Mouse (Mus musculus): ENCODE data around the gene Triobp. TPM values are rescaled to one million over a fixed set of nuclear protein-coding genes. Genes with fewer than 3 reads are reported as not detected.
A peak's percentile ranks its signal among the peaks of the same experiment; 100 is the strongest.

The Triobp gene
- polyA plus RNA-seq, 1 experiment from 2014 or later: 38.7 TPM

DNA sequence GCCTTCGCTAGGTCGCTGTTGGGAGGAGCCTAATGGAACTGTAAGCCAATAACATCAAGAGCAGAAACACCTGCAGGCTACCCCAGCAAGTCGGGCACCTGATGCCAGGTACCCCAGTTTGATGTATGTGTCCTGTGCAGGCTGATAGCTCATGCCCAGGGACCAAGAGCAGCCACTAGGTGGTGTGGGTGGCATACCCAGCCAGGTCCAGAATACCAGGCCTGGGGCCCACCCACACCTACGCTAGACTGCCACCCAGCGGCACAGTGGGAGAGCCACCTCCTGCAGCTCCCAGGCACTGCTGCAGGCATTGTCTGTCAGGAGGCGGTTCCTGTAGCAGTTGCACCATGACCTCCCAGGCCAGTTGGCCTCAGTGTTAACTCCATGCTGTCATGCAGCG is 91.3 kb downstream of the Triobp start:
- no peak overlapping the region for H3K4me2 ChIP-seq
- peaks cover 44% of the 10 kb centered on the region for H3K4me1 ChIP-seq
- peaks cover 38% of the 10 kb centered on the region for H3K36me3 ChIP-seq
- no peak overlapping the region for H3K4me3 ChIP-seq
- H3K9ac ChIP-seq: 0 out of 2 replicates have a peak overlapping the region, but pooled peaks have one; percentile 16
- no peaks in the 10 kb centered on the region for H3K9me3 ChIP-seq
- no peak overlapping the region for H3K27ac ChIP-seq
- H3K27me3 ChIP-seq: peaks cover 41% of the 10 kb centered on the region
- WGBS: 13% methylated on average over 7 of the region's 7 CpGs
- peak; percentile 40; the same call in 1 of the 2 replicates for ATAC-seq (ENCODE audit: insufficient number of reproducible peaks, insufficient read depth, low FRiP score, low TSS enrichment, low read depth)

DNA sequence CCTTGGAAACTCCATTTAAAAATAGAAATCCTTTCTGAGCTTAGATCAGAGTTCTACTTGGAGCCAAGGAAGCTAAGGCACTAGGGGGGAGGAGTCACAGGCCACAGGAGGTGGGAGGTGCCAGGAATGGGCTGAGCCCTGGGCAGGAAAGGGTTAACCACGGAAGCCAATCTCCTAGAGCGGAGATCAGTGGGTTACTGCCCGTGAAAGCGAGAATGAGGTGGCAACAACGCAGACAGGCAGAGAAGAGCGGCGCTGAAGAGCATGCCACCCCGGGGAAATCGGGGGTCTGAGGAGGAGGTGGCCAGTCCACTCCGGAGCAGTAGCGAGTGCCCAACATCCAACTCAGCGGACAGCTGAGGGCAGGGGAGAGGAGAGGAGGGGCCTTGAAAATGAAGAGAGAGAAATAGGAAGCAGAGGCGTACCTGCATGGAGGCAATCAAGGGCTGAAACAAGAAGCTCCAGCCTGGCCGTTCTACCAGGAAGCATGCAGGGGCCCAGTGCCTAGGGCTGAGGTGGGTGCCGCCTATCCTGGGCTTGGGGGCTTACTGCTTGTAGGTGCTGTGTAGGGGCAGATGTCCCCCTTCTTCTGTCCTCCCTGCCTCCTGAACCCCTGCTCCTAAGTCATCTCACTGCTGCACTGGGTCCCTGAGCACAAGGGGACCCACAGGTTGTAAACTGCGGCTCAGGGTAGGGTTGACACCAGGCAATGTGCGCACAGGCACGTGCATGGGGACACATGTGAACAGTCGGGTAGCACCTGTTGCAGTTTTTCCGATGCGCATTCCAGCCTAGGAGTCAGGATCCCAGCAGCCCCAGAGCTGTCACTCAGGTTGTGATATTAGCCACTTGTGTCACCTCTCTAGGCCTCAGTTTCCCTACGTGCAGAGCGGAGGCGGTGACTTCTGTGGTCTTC is 93.2 kb downstream of the Triobp start:
- ATAC-seq (ENCODE audit: insufficient number of reproducible peaks, insufficient read depth, low FRiP score, low TSS enrichment, low read depth): no peak
- H3K9ac ChIP-seq: peak overlapping the region; percentile 61
- peaks cover 44% of the 10 kb centered on the region for H3K4me1 ChIP-seq
- peak overlapping the region; percentile 35 for H3K4me3 ChIP-seq
- no peak overlapping the region for H3K27ac ChIP-seq
- 21% methylated on average over 24 of the region's 24 CpGs for WGBS
- H3K36me3 ChIP-seq: peaks cover 19% of the 10 kb centered on the region
- no peaks in the 10 kb centered on the region for H3K9me3 ChIP-seq
- H3K27me3 ChIP-seq: peaks cover 54% of the 10 kb centered on the region
- peak overlapping the region; percentile 64 for H3K4me2 ChIP-seq

DNA sequence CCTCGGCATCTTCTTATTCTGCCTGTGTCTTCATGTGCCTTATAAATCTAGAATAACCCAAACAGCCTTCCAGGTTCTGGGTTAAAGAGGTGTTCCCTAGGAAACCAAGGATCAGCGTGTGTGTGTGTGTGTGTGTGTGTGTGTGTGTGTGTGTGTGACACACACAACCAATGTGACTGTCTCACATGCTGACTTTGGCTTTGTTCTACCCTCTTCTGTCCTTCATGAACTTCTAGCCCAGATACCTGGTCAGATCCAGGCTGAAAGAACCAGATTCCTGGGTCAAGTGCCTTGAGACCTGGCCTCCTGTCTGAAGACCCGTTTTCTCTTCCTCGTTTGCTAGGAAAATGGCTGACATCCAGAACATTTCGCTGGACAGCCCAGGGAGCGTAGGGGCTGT is 94.1 kb downstream of the Triobp start, which contains the start of gene Galr3:
Galr3 (plus strand) TSS at position 301 of the 400 bp plus-strand sequence.
- Histone ChIP-seq H3K27ac (no peak within 1 kb of the TSS), H3K4me1 (peaks cover 44% of the 10 kb centered on the region), H3K9me3 (no peaks in the 10 kb centered on the region), H3K4me3 (peak within 1 kb of the TSS; percentile 64), H3K4me2 (peak within 1 kb of the TSS; percentile 99), H3K9ac (peak within 1 kb of the TSS; percentile 72), H3K36me3 (peaks cover 11% of the 10 kb centered on the region), H3K27me3 (peaks cover 54% of the 10 kb centered on the region)
- WGBS: 73% methylated on average over 6 of the region's 6 CpGs
- ATAC-seq (ENCODE audit: insufficient number of reproducible peaks, insufficient read depth, low FRiP score, low TSS enrichment, low read depth): no peak

DNA sequence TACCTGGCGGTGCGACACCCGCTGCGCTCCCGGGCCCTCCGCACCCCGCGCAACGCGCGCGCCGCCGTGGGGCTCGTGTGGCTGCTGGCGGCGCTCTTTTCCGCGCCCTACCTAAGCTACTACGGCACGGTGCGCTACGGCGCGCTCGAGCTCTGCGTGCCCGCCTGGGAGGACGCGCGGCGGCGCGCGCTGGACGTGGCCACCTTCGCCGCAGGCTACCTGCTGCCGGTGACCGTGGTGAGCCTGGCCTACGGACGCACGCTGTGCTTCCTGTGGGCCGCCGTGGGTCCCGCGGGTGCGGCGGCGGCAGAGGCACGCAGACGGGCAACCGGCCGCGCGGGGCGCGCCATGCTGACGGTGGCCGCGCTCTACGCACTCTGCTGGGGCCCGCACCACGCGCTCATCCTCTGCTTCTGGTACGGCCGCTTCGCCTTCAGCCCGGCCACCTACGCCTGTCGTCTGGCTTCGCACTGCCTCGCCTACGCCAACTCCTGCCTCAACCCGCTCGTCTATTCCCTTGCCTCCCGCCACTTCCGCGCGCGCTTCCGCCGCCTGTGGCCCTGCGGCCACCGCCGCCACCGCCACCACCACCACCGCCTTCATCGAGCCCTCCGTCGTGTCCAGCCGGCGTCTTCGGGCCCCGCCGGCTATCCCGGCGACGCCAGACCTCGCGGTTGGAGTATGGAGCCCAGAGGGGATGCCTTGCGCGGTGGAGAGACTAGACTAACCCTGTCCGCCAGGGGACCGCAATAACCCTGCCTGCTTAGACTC is 95.4 kb downstream of the Triobp start:
- no peak for ATAC-seq (ENCODE audit: insufficient number of reproducible peaks, insufficient read depth, low FRiP score, low TSS enrichment, low read depth)
- no peaks in the 10 kb centered on the region for H3K36me3 ChIP-seq
- no peaks in the 10 kb centered on the region for H3K9me3 ChIP-seq
- peak overlapping the region; percentile 99 for H3K4me2 ChIP-seq
- H3K4me3 ChIP-seq: peak overlapping the region; percentile 64
- H3K27me3 ChIP-seq: peaks cover 54% of the 10 kb centered on the region
- under 1% methylated on average over 105 of the region's 105 CpGs for WGBS
- H3K4me1 ChIP-seq: peaks cover 39% of the 10 kb centered on the region
- H3K9ac ChIP-seq: peak overlapping the region; percentile 72
- no peak overlapping the region for H3K27ac ChIP-seq

DNA sequence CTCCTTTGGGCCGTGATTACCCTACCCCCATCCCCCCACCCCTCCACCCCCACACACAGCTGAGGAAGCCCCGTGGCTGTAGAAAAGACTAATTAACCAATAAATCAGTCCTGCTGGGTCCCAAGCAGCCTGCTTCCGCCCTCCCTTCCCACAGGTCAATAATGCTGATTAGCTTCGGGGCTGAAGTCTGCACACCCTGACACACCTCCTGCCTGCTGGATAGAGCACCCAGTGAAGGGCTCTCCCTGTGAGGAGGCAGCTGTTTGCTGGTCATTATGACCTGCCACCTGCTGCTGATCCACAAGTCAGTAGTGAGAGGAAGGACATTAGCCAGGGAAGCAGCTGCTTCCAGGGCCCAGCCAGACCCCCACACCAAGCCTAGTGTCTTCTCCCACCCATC is 97.3 kb downstream of the Triobp start:
- 18% methylated on average over 4 of the region's 4 CpGs for WGBS
- Histone ChIP-seq H3K36me3 (no peaks in the 10 kb centered on the region), H3K9ac (no peak overlapping the region; the same call in 1 of the 2 replicates), H3K9me3 (no peaks in the 10 kb centered on the region), H3K27ac (no peak overlapping the region), H3K4me2 (no peak overlapping the region), H3K4me1 (peaks cover 27% of the 10 kb centered on the region), H3K4me3 (no peak overlapping the region), H3K27me3 (peaks cover 53% of the 10 kb centered on the region)
- ATAC-seq (ENCODE audit: insufficient number of reproducible peaks, insufficient read depth, low FRiP score, low TSS enrichment, low read depth): no peak

DNA sequence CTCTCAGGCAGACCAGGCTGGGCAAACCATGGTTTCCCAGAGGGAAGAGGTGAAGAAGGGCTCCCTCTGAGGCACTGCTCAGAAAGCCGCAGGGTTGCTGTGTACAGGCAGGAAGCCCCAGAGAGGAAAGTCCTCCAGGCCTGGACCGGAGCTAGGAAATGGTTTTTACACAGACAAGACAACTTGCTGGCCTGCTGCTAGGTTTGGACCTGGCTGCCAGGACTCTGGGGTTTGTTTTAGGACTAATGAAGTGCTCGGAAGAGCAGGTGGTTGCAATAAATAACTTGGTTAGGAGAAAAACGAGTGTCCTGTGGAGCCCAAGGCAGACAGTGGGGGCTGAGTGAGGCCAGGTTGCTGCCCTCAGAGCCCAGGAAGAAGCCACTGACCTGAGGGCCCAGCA is 100.7 kb downstream of the Triobp start:
- H3K4me3 ChIP-seq: no peak overlapping the region
- no peak for ATAC-seq (ENCODE audit: insufficient number of reproducible peaks, insufficient read depth, low FRiP score, low TSS enrichment, low read depth)
- no peak overlapping the region for H3K9ac ChIP-seq
- no peak overlapping the region for H3K4me2 ChIP-seq
- H3K36me3 ChIP-seq: peaks cover 10% of the 10 kb centered on the region
- H3K4me1 ChIP-seq: peaks cover 10% of the 10 kb centered on the region
- H3K27me3 ChIP-seq: peaks cover 20% of the 10 kb centered on the region
- no peaks in the 10 kb centered on the region for H3K9me3 ChIP-seq
- H3K27ac ChIP-seq: no peak overlapping the region
- 67% methylated on average over 4 of the region's 4 CpGs for WGBS

DNA sequence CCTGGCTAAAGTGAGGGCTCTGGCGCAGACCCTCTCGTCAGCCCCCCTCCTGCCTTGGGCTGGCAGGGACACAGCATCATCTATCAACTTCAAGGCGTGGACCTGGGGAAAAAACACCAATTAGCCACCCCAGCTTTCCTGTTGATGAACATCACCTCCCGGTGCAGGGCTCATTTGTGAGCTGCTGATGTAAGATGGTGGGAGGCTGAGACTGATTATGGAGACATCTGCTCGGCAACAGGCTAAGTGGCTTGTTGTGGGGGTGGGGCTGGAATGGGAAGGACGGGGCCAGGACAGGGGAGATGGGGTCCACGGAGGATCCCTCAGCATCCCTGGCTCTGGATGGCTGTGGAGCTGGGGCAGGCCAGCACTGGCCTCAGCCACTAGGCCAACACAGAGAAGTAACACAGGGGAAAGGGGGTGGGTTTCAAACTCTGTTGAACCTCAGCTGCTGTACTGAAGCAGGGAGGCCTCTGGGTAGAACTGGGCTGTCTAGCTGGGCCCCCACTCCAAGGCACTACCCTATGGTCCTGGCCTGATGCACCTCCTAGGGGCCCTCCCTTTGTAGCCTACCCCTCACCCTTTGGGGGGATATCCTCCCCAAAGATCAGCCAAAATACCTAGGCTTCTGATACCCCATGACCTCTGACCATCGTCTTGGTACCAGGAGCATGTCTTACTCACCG is 102.8 kb downstream of the Triobp start:
- 0 out of 2 replicates have a peak, but pooled peaks have one; percentile 9 for ATAC-seq (ENCODE audit: insufficient number of reproducible peaks, insufficient read depth, low FRiP score, low TSS enrichment, low read depth)
- Histone ChIP-seq H3K9me3 (no peaks in the 10 kb centered on the region), H3K4me2 (no peak overlapping the region), H3K27me3 (no peaks in the 10 kb centered on the region), H3K9ac (no peak overlapping the region), H3K4me3 (no peak overlapping the region), H3K27ac (no peak overlapping the region), H3K4me1 (peaks cover 7% of the 10 kb centered on the region), H3K36me3 (peaks cover 31% of the 10 kb centered on the region)
- 63% methylated on average over 9 of the region's 9 CpGs for WGBS

DNA sequence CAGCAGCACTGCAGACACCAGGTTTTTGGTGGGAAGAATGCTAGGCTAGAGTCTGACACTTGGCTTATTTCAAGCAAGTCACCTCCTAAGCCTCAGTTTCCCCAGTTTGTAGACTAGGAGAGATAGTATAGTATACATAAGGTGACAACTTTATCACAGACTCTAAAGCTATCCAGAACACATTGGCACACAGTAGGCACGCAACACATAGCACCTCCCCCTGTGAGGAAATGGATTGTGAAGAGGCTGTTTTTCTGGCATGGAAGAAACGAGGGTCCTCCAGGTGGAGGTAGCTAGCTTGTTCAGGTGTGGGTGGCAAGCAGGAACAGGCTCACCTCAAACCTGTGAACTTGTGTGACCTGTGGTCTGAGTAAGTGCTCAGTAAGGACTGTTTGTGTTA is 103.4 kb downstream of the Triobp start:
- peaks cover 38% of the 10 kb centered on the region for H3K36me3 ChIP-seq
- H3K9ac ChIP-seq: no peak overlapping the region
- H3K9me3 ChIP-seq: no peaks in the 10 kb centered on the region
- ATAC-seq (ENCODE audit: insufficient number of reproducible peaks, insufficient read depth, low FRiP score, low TSS enrichment, low read depth): no peak
- H3K4me1 ChIP-seq: peaks cover 7% of the 10 kb centered on the region
- no peak overlapping the region for H3K4me2 ChIP-seq
- no peak overlapping the region for H3K4me3 ChIP-seq
- 83% methylated on average over 2 of the region's 2 CpGs for WGBS
- H3K27ac ChIP-seq: peak overlapping the region; percentile 44; the same call in 1 of the 2 replicates
- no peaks in the 10 kb centered on the region for H3K27me3 ChIP-seq

DNA sequence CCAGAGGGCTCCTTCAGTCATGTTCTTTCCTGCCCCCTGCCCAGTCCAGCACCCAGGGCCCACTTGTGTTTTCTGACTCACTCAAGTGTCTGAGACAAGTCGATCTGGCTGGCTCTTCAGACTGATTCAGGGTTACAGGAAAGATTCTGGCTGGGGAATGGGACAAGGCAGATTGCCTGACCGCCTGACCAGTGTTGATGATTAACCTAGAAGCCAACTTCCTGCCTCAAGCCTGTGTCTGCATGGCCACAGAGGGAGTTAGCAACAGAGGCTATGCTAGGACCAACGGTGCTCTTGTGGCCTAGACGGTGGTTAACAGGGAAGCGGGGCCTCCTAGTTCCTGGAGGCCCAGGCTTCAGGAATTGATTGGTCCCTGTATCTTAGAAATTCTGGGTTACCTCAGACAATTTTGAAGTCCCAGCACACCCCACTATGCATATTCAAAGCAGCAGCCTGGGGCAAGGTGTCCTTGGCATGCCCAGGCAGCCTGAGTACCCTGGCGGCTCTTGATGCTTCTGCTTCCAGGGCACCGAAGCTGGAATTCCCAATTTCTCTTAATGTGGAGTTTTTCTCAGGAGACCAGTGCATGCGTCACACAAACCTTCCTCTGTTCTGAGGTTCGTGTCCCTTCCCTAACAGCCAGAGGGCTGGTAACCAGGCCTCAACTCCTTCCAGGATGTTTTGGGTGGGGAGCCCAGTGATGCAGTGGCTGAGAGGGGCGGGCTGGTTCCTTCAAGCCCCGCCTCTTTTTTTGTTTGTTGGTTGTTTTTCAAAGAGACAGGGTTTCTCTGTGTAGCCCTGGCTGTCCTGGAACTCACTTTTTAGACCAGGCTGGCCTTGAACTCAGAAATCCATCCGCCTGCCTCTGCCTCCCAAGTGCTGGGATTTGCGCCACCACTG is 104.2 kb downstream of the Triobp start:
- Histone ChIP-seq H3K4me2 (no peak overlapping the region), H3K4me3 (no peak overlapping the region), H3K36me3 (peaks cover 46% of the 10 kb centered on the region), H3K27ac (peak overlapping the region; percentile 44; the same call in 1 of the 2 replicates), H3K4me1 (peaks cover 7% of the 10 kb centered on the region), H3K9ac (0 out of 2 replicates have a peak overlapping the region, but pooled peaks have one; percentile 40), H3K9me3 (no peaks in the 10 kb centered on the region), H3K27me3 (no peaks in the 10 kb centered on the region)
- 63% methylated on average over 13 of the region's 13 CpGs for WGBS
- ATAC-seq (ENCODE audit: insufficient number of reproducible peaks, insufficient read depth, low FRiP score, low TSS enrichment, low read depth): no peak

DNA sequence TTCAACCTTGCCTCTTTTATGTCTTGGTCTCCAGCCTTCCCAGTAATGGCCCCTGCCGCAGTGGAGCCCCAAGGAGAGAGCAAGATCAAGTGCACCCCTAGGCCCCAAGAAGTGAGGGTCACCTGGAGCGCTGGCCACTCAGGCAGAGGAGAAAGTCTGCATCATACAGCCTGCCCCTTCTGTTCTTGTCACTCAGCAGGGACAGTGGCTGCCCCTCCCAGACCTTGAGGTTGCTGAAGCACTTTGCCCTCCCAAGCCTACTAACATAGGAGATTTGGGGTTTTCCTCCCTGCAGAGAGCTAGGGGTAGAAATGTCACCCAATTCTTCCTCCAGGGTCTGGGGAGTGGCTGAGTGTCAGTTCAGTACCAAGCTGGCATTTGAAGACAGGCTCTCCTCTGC is 104.8 kb downstream of the Triobp start:
- Histone ChIP-seq H3K4me1 (peaks cover 7% of the 10 kb centered on the region), H3K27ac (no peak overlapping the region), H3K4me3 (no peak overlapping the region), H3K27me3 (no peaks in the 10 kb centered on the region), H3K4me2 (no peak overlapping the region), H3K36me3 (peaks cover 52% of the 10 kb centered on the region), H3K9ac (no peak overlapping the region), H3K9me3 (no peaks in the 10 kb centered on the region)
- WGBS: 85% methylated on average over 2 of the region's 2 CpGs
- no peak for ATAC-seq (ENCODE audit: insufficient number of reproducible peaks, insufficient read depth, low FRiP score, low TSS enrichment, low read depth)

Data from embryonic facial prominence, embryonic 13.5 days (tissue).